Mouse (Mus musculus) ovary, postnatal 36 days (tissue): Measurements from ENCODE around the gene Prune1.

Experiments used
- DNase-seq: peaks from one replicate; pipeline ENCODE4 v3.0.0; 2022; ENCODE audit warnings: low spot score, mixed read lengths

Gene Prune1

DNA sequence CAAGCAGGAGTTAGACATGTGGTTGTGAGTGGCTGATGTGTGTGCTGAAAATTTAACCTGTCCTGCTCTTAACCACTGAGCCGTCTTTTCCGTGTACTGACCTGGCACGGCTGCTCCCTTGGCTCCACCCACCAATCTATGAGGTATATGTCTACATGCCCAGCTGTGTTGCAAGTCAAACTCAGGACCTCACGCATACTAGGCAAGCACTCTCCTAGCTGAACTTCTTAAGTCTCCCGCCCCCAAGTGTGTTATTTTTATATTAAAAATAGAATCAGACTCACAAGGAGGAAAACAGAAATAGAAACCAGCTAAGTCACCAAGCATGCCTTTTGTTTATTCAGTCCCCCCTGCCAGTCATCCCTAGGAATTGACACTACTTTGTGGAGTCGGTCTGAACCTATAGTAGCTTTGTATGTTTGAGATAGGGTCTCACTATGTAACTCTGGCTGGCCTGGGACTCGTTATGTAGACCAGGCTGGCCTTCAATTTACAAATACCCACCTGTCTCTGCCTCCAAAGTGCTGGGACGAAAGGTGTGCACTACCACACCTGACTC lies 44.3 kb downstream of the Prune1 start:
- DNase-seq = no peak

DNA sequence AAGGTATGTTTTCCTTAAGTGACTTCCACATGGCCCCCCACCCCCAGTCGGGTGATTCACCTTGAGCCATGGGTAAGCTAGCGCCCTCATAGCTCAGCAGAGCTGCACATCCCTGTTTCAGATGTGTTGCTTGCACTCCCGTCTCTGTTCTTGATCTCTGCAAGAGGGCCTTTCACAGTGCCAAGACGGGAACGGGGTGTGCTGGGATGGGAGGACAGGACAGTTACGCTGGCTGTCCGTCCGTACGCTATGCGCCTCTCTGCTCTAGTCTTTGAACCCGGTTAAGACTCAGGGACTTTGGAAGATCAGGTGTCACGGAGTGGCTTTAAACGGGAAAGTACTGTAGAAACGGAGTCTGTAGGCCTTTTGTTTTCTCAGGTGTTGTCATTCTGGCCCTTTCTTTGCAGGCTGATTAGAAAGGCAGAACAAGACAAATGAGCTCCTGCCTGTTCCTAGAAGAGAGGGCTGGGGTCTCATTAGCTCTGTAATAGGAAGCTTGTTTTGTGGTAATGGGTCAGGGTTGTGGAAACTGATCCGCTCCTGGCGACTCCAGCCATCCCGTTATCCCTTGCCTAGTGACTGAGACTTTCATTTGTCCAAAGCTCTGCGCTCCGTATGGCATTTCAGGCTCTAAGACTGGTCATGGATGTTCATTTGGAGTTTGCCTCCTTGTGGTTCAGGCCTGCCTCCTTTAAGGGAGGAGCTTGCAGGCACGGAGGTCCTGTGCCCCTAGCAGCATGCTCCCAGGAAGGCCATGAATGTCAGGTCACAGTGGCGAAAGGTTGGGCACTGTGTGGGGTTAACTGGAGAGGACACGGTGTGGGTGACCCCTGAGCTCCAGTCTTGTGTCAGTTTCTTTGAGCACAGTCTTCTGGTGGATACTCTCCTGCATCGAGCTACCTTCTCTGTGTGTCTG lies 46.2 kb downstream of the Prune1 start:
- no peak for DNase-seq

DNA sequence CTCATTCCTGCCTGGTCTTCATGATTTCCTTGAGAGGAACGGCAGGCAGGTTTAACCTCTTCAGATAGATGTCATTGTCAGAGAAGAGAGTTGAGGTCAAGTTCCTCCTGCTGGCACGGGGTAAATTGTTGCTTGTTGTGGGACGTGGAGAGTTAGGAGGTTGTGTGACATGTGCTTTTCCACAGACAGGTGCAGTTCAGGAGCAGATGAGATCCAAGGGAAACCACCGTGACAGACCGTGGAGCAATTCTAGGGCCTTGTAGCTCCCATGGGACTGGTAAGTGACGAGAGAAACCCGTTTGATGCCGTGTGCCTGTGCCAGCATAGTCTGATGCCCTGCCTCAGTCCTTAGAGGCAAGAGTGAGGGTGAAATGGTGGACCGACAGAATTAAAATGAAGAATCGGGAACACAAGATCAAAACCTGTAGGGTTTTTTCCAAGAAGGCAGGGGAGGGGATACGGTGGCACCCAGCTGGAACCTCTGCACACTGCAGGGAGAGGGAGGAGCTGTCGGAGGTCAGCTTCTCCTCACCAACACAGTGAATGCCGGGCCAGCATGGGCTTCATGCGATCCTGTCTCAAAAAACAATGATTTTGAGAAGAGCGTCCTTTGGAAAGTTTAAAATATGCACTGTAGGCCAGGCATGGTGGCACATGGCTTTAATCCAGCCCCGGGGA lies 48.4 kb downstream of the Prune1 start:
- no peak for DNase-seq

DNA sequence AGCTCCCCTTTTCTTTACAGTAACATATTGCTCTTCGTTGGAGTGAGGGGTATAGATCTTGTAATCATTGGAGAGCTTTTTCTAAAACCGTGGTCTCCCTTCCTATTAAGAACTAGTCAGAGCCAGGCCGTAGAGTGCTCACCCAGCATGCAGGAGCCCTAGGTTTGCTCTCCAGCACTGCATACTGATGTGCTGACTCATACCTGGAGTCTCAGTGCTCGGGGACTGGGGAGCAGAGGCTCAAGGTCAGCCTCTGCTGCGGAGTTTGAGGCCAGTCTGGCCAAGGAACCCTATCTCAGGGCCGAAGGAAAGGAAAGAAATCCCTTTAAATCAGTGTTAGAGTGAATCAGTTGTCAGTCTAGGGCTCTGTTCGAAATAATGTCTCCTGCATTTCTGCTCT lies 49.1 kb downstream of the Prune1 start:
- DNase-seq = peak; percentile 53

GRCm38 (mm10) chr3:95231298-95232221 lies 50.3 kb downstream of the Prune1 start, which contains the start of gene Mllt11:
Gene Mllt11 (minus strand): TSS chr3:95232171.
- no peak for DNase-seq

DNA sequence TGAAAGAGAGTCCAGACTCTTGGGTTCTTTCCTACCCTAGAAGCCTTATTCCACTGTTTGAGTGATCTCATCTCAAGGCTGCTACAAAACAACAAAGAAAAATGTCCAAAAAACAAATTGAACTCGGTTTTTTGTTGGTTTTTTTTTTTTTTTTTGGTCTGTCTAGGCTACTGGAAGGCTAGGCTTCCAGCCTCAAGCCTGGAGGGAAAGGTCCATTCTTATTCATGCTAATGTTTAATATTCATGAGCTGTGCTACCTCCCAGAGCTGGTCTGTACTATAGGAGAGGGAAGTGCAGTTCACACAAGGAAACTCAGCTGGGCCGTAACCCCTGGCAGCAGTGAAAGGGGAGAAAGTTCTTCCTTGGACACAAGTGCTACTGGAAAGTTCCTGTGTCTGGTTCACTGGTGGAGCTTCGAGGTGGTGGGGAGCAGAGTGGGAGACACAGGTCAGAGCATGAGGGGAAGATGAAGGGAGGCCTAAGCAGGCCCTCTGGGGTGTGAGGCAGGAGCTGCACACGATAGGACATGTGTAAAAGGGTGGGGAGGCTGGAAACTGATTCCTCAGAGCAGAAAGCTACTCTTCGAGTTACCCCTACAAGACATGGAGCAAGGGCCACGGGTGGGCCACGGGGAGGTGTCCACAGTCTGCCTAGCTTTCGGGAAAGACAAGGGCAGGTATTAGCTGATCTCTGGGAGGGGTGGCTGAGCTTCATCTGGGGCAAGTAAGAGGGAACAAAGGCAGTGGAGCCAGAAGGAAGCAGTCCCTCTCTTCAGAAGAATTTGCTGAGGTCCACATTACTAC lies 51.2 kb downstream of the Prune1 start:
- no peak for DNase-seq

DNA sequence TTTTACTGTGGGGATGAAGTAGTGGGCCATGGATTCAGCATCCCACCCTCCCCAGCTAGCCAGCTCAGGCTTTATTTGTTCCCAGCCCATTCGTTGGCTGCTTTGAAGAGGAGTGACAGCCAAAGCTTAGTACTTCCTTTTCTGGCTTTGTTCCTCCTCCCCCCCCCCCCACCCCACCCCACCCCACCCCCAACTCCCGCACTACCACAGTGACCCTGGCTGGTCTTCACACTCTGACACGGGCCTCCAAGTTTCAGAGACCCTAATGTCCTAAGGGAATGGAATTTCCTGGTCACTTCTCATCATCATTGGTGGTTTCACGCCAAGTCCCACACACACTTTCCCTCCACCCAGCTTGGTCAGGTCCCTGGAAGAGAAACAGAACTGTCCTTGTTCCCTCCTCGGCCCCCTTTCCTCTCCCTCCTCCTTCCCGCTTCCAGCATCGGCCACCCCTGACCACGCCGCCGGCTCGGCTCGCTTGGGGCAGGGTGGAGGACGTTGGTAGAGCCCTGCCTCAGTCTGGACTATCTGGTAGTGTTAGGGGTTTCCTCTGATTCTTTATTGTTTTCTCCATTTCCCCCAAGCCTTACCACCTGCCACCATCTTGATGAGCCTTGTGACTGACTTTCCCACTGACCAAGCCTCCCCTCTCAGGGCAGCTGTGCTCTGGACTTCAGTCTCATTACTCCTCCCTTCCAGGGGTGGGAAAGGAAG lies 51.9 kb downstream of the Prune1 start:
- DNase-seq = peak; percentile 52

- peak; percentile 45 for DNase-seq
Measured at GRCm38 (mm10) chr3:95228894-95229780, 52.7 kb downstream of the Prune1 start.

GRCm38 (mm10) chr3:95228148-95228893 lies 53.6 kb downstream of the Prune1 start, which contains the start of gene Cdc42se1:
Gene Cdc42se1 (plus strand): TSS chr3:95228732.
- DNase-seq = peak; percentile 87

DNA sequence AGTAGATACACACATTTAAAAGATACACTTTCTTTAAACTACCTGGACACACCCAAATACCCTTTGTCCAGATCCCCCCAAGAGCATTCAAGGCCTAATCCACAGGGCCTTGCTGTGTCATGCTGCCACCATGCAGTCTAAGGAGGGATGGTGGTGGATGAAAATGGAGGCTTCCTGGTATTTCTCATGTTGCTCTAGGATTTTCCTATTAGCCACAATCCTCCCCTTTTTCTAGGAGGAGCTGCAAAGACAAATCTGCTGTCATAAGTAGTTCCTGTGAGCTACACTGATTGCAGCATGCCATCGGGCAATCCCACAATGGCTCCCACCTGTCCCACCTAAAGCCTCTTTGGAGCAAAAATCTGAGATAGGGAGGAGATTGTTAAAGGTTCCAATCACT lies 54.7 kb downstream of the Prune1 start:
- DNase-seq = no peak

- DNase-seq = no peak
Measured at GRCm38 (mm10) chr3:95224295-95224694, 57.6 kb downstream of the Prune1 start.

DNA sequence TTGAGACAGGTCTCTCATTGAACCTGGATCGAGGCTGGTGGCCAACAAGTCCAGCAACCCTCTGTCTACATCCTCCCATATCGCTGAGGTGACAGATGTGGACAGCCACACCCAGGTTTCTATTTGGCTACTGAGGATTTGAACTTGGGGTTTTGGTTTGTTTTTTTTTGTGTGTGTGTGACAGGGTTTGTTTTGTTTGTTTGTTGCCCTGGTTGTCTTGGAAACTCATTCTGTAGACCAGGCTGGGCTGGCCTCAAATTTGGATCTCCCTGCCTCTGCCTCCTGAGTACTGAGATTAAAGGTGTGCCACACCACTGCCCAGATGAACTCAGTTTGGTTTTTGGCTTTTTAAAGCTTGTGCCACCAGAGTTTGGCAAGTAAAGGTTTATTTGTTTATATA lies 58.8 kb downstream of the Prune1 start:
- no peak for DNase-seq

DNA sequence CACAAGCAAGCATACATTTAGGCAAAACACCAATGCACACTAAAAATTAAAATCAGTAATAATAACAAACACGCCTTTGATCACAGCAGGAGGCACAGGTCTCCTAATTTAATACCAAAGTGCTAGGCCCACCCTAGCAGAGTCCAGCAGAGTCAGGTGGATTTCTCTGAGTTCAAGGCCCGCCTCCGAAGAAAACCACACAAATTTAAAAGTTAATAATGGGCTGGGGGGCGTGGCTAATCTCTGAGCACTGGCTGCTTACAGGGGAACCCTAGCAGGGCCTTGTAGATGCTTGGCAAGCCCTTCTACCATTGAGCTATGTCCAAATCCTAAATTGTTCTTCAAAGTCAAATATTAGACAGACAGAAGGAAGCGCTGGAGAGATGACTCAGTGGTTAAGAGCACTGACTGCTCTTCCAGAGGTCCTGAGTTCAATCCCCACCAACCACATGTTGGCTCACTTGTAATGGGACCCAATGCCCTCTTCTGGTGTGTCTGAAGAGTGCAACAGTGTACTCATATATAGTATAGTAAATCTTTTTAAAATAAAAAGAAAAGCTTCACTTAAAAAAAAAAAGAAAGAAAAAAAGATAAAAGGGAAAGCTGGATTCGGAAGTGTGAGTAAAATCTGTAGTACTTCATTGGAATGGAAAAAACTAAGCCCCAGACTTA lies 63.3 kb downstream of the Prune1 start:
- no peak for DNase-seq

GRCm38 (mm10) chr3:95217255-95218134 lies 64.4 kb downstream of the Prune1 start, which contains the start of gene Gabpb2:
Gene Gabpb2 (minus strand): TSS chr3:95217916.
- DNase-seq = peak; percentile 96

DNA sequence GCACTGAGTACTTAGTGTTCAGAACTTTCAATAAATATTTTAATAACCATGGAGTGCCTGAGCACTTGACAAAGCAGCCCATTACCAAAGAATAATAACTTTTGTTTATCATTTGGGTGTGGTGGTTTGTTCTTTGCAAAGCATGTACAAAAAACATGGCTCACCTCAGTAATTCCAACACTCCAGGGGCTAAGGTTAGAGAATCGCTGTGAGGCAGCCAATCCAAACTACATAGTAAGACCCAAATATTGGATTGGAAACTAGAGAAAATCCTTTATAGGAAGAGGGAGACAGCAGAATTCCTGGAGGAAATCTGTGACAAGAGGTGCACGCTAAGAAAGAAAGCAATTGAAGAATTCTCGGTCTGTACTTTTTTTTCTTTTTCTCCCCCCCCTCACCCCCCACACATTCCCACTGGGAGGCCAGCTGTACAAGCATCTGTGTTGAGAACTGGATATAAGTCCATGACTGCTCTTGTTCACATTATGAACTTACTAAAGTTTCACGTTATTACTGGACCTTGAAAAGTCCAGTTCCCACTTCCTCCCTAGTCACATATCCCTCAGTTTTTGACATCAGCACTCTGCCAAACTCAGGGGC lies 65.1 kb downstream of the Prune1 start:
- no peak for DNase-seq

- no peak for DNase-seq
Measured at GRCm38 (mm10) chr3:95213609-95213975, 68.3 kb downstream of the Prune1 start.
